Mouse (Mus musculus): ENCODE results near the gene Erbb4. TPM values are rescaled to one million over a fixed set of nuclear protein-coding genes. Genes with fewer than 3 reads are reported as not detected.

The Erbb4 gene
- total RNA-seq, 2 experiments from 2014 or later, result 0.23 to 0.42 TPM

- DNase-seq, result no peak
- intact Hi-C loops (cut with DNase I), result no loop called here
These were observed 61.5 kb downstream of the Erbb4 start for GRCm38 (mm10) chr1:69046228-69046978.

- intact Hi-C loops (cut with DNase I), result no loop called here
- no peak for DNase-seq
These were observed 80.0 kb downstream of the Erbb4 start for GRCm38 (mm10) chr1:69027816-69028215.

GRCm38 (mm10) chr1:69024858-69025257 lies 83.0 kb downstream of the Erbb4 start:
- no peak for DNase-seq
- intact Hi-C loops (cut with DNase I), result no loop called here

- DNase-seq, result no peak
- intact Hi-C loops (cut with DNase I), result no loop called here
These were observed 84.5 kb downstream of the Erbb4 start for GRCm38 (mm10) chr1:69023157-69023925.

- intact Hi-C loops (cut with DNase I), result no loop called here
- no peak for DNase-seq
These were observed 97.9 kb downstream of the Erbb4 start for GRCm38 (mm10) chr1:69009800-69010505.

- no peak for DNase-seq
- intact Hi-C loops (cut with DNase I), result no loop called here
These were observed 106.5 kb downstream of the Erbb4 start for GRCm38 (mm10) chr1:69001371-69001770.

GRCm38 (mm10) chr1:68979251-68979650 lies 128.6 kb downstream of the Erbb4 start:
- no peak for DNase-seq

GRCm38 (mm10) chr1:68978571-68978970 lies 129.3 kb downstream of the Erbb4 start:
- intact Hi-C loops (cut with DNase I), result no loop called here
- no peak for DNase-seq

More at GRCm38 (mm10) chr1:68979251-68979650, 128.6 kb downstream of the Erbb4 start:
- intact Hi-C loops (cut with DNase I), result no loop called here

GRCm38 (mm10) chr1:68973355-68974127 lies 134.3 kb downstream of the Erbb4 start:
- no peak for DNase-seq
- intact Hi-C loops (cut with DNase I), result no loop called here

GRCm38 (mm10) chr1:68964127-68964526 lies 143.7 kb downstream of the Erbb4 start:
- DNase-seq, result no peak
- intact Hi-C loops (cut with DNase I), result no loop called here

- DNase-seq, result no peak
- intact Hi-C loops (cut with DNase I), result no loop called here
These were observed 146.3 kb downstream of the Erbb4 start for GRCm38 (mm10) chr1:68961365-68962116.

- intact Hi-C loops (cut with DNase I), result no loop called here
- DNase-seq, result no peak
These were observed 150.9 kb downstream of the Erbb4 start for GRCm38 (mm10) chr1:68956766-68957533.

GRCm38 (mm10) chr1:68955482-68955881 lies 152.4 kb downstream of the Erbb4 start:
- DNase-seq, result no peak
- intact Hi-C loops (cut with DNase I), result no loop called here

GRCm38 (mm10) chr1:68943141-68943540 lies 164.7 kb downstream of the Erbb4 start:
- DNase-seq, result no peak
- intact Hi-C loops (cut with DNase I), result no loop called here

GRCm38 (mm10) chr1:68934804-68935203 lies 173.1 kb downstream of the Erbb4 start:
- DNase-seq, result no peak
- intact Hi-C loops (cut with DNase I), result no loop called here

- DNase-seq, result no peak
These were observed 174.4 kb downstream of the Erbb4 start for GRCm38 (mm10) chr1:68933330-68934065.

GRCm38 (mm10) chr1:68917828-68918227 lies 190.0 kb downstream of the Erbb4 start:
- intact Hi-C loops (cut with DNase I), result no loop called here
- no peak for DNase-seq

More at GRCm38 (mm10) chr1:68933330-68934065, 174.4 kb downstream of the Erbb4 start:
- intact Hi-C loops (cut with DNase I), result no loop called here

- DNase-seq, result no peak
- intact Hi-C loops (cut with DNase I), result no loop called here
These were observed 215.8 kb downstream of the Erbb4 start for GRCm38 (mm10) chr1:68892041-68892440.

Data from gastrocnemius, postnatal 36 days (tissue).